Mouse (Mus musculus) bone marrow macrophage, adult 2 months (primary cell): ENCODE data around the gene Commd1.

Experiments used
- CTCF ChIP-seq: IDR thresholded peaks from 2 replicates; pipeline ENCODE4 v1.5.1; 2012; ENCODE audit warnings: low read depth, mild to moderate bottlenecking, low read length, moderate library complexity
- POLR2A ChIP-seq: IDR thresholded peaks from 2 replicates; pipeline ENCODE4 v1.6.1; 2012; ENCODE audit warnings: mild to moderate bottlenecking, low read depth, low read length, borderline replicate concordance

DNA sequence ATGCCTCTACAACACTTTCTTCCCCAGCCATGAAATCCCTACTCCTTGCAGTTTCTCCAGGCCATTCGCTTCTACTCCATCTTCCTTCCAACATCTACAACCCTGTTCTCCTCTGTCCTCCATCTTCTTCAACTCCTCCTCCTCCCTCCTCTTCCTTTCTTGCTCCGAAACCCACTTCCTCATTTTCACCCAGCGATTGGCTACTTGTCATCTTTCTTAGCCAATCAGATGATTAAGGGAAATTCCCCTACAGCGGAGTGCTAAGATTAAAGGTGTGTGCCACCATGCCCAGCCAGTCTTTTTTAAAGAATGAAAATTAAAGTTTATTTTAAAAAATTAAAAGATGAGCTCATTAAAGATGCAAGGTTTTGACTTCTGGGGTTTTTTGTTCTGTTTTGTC lies 35.8 kb upstream of the Commd1 start:
- TF ChIP-seq CTCF (no peak), POLR2A (no peak)
